Mouse (Mus musculus): ENCODE results near the gene Ppp1r12b.

Gene Ppp1r12b

DNA sequence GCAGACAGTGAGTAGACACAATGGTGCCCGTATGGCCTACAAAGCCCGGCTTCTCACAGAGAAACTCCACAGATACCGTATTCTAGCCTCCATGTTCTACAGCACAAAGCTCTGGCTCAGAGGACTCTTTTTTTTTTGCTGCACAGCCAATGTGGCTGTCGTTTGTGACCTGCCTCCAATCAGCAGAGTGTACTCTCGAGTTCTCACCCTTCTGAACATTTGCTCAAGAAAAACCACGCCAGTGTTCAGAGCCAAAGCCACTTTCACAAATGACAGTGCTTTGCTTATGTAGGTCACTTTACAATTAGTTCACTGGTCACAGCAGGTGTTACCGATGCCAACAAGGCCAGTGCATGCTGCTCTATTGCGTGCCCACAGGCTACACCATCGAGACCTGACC is 107.9 kb downstream of the Ppp1r12b start:
- peak; percentile 95 for DNase-seq

DNA sequence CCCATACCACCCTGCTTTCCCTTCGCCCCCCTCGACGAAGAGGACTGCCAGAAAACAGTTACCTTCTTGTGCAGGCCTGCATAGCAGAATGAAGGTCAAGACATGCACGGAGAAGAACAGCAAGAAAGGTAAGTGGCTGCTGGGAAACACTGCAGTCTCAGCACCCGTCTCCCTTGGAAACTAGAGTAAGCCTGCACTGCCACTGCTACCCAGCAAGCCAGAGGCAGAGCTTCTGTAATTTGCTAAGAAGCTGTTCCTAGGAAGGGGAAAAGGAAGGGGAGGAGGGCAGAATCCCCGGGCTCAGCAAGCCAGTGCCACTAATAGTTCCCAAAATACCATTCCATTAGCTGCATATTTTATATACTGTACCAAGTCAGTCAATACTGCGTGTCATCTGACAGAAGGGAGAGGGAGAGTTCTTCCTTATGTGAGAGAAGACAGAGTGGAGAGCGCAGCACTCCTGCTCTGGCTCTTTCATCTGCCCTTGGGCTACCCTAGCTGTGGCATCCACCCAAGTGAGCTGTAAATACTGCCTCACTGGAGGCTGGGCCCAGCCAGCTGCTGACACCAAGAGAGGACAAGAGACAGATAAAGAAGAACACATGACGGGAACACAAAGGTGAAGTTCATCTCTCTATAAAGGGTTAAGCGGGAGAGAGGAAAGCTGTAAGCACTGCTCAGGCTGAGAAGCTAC is 109.3 kb downstream of the Ppp1r12b start:
- peak; percentile 45 for DNase-seq

DNA sequence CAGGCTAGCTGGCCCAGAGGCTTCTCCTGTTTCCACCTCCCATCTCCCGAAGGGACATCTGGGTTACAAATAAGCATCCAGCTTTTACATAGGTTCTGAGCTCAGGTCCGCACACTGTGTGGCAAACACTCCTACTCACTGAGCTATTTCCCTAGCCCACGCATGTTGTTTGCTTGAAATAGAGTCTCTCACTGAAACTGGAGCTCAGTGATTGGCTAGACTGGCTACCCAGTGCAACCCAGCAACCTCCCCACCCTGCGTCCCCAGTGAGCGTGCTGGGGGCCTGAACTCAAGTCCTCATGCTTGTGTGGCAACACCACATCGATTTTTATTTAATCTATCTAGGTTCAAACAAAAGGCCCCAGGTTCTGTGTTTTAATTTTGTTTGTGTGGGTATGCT is 112.4 kb downstream of the Ppp1r12b start:
- DNase-seq, result no peak

DNA sequence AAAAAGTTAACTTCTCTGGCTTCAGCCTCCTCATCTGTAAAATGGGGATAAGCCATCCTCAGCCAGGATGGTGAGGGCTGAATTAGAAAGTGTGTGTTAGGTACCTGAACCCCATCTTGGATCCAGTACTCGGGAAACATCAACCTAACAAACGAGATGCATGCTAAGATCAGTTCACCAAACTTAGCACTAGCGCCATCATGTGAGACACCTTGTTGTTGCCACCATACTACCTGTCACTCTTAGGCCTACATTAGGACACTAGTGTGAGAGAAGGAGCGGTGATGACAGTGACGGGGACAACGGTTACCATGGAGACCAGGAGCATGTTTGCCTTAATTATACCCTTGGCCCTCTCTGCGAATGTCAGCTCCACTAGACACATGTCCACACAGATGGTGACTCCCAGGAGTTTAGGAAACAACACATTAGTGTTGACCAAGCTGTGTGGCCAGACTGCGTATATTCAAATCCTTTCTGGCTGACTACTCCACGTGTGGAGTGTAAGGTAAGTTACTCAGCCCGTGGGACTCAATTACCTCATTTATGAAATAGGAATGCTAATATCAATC is 118.7 kb downstream of the Ppp1r12b start:
- DNase-seq, result peak; percentile 37

DNA sequence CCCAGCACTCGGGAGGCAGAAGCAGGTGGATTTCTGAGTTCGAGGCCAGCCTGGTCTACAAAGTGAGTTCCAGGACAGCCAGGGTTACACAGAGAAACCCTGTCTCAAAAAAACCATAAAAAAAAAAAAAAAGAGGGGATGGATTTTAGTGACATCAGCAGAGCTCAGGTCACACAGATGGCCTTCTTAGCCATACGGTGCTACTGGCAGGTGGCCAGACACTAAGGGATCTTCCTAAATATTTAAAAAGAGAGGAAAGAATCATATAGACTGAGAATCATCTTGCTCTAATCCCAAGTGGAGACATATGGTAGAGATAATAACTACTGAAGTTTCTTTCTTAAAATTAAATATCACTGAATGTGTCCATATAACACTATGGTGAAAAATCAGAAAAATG is 124.9 kb downstream of the Ppp1r12b start:
- peak; percentile 53 for DNase-seq

DNA sequence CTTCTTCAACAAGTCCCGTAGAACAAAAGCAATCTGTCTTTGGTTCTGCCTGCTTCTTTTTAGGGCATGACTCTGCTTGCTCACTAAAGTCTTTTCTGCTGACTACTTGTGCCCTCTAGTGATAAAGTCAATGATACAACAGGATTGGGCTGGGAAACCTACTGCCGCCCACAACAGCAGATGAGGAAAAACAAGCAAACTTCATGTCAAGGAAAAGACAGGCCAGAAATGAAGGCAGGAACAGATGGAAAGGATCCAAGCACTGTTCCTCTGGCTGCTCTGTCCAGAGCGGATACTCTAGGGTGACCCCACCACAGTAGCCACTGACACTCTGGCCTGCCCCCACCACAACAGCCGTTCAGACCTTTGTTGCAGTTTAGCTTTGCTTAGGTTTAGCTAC is 126.1 kb downstream of the Ppp1r12b start:
- peak; percentile 39 for DNase-seq

DNA sequence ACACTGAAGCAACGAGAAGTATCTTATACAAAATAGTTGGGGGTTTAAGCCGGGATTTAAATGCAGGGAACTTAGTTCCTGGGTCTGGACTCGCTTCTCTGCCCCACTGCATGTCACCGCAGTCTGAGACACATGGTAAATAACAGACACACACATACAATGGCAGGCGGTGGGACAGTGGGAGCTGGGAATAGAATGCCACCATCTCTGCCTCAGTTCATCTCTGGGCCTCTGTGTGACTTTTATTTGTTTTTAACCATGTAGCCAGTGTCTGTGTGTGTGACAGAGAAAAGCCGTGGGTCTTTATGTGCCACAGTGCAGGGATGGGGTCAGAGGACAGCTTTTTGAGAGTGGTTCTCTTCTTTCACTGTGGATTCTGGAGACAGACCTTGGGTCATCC is 130.8 kb downstream of the Ppp1r12b start:
- no peak for DNase-seq

DNA sequence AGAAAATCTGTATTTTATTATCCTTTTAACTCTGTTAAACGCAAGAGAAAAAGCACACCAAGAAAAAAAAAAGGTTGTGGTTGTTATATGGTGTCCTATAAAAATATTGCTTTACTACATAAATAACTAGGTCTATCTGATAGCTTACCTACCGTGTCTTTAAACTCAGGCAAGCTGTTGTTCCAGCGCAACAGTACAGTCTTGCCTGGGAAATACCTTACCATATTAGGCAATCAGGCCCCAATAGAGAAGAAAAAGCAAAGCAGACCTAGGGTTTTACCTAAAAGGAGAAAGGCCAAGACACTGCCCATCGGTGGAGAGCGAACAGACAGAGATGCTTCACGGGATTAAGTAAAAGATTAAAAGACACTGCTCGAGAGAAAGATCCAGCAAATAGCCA is 131.9 kb downstream of the Ppp1r12b start:
- no peak for DNase-seq

DNA sequence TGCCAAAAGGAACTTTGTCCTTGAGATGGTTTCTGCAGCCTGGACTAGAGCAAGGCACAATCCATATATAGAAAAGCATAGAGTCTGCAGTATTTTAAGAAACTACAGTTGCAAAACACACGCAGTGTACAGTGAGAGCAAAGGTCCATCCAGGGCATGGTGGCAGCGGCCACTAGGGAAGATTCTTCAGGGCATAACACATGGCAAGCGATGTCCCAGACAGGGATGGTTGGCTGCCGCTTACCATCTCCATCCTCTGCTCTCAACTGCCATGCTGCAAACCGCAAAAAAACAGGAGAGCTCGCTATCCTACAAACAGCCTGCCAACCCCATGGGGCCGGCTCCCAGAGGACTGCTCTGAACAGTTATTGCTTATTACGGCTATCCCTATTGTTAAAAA is 132.4 kb downstream of the Ppp1r12b start:
- no peak for DNase-seq

DNA sequence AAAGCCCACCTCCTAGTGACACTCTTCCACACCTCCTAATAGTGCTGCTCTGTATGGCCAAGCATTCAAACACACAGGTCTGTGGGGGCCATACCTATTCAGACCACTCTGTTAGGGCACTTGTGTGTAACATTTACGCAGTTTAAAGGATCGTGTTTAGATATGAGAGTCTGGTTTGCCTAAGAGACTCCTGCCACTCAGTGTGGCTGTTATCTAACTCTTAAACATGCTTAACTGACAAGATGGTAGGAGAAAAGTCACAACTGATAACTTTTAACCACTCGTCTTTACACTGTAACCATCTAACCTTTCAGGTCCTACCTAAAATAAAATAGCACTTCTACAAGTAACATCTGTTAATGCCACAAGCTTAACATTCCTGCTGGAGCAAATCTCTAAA is 134.9 kb downstream of the Ppp1r12b start:
- no peak for DNase-seq

DNA sequence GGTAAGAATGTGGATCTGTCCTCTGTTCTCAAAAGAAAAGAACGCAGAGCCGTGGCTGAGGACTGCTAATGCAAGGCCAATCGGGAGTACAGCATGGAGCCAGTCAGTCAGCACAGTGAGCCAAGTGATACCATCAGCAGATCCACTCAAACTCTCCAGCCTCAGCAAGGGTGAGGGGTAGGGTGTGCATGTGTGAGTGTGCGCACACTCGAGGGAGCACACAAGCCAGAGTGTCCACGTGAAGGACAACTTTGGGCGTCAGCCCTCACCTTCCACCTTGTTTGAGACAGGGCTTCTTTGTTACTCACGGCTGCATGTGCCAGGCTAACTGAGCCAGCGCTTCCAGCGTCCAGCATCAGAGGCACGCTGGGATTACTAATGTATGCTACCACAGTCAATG is 136.5 kb downstream of the Ppp1r12b start:
- no peak for DNase-seq

DNA sequence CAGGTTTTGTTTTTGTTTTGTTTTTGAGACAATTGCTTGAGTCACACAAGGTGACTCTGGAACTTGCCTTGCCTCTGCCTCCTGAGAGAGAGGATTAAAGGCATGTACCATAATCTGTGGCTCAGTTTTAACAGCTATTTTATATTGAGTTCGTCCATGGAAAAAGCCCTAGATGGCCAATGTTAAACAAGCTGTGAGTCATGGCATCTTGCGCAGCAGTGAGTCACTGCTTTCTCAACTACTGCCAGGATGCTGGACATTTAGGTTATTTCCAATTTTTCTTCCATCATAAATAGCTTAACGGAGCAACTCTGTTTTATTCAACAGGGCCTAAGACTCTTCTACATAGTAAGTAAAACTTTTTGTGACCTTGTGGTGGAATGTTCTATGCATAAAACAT is 137.0 kb downstream of the Ppp1r12b start:
- no peak for DNase-seq

DNA sequence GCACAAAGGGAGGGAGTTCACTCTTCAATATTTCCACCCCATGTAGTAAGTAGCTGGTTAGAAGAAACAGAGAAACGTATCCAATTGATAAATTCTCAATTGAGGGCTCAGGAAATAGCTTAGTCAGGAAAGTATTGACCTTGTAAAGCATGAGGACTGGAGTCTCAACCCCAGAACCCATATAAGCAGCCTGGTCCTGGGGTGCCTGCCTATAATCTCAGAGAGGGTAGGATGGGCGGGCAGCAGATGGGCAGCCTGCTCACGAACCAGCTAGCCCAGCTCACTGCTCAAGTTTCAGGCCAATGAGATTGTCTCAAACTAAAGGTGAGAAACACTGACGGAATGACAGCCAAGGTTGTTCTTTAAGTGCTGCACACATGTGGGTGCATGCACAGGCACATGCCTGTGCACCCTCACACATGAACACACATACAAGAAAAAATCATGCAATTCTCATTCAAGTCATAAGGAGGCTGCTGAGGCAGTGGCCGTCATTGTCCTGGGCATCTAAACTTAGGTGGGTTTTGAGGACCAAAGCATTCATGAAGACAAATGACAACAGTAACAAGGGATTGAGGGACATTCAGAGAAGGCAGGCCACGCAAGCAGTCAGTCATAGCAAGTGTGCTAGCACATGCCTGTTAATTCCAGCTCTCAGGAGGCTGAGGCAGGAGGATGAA is 137.7 kb downstream of the Ppp1r12b start:
- no peak for DNase-seq

DNA sequence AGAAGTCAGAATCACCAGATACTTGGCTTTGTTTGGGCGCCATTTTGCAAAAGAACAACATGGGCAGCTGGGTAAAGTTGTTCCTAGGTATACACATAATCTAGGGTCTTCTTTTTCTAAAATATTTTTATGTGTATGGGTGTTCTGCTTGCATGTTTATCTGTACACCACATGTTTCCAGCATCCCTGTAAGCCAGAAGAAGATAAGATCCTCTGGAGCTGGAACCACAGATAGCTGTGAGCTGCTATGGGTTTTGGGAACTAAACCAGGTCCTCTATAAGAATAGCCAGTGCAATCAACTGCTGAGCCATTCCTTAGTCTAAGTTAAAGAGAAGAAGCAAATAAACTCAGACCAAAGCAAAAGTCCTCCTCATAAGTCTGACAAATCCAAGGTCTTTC is 138.6 kb downstream of the Ppp1r12b start:
- no peak for DNase-seq

DNA sequence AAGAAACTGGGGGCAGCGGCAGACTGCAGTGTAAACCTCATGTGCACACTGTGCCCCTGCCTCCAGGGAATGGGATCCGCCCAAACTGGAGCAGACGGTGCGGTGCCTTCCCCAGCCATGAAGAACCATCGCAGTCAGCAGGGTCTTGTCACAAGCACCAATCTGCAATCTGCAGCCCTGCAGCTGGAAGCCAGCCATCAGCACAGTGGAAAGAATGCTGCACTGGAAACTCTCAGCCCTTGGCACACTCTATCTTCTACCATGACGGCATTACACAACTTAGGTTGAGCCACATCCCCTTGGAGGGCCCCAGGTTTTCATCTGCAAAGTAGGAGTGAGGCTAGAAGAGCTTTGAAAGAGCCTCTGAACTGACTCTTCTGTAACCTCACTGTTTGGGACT is 139.1 kb downstream of the Ppp1r12b start:
- no peak for DNase-seq

DNA sequence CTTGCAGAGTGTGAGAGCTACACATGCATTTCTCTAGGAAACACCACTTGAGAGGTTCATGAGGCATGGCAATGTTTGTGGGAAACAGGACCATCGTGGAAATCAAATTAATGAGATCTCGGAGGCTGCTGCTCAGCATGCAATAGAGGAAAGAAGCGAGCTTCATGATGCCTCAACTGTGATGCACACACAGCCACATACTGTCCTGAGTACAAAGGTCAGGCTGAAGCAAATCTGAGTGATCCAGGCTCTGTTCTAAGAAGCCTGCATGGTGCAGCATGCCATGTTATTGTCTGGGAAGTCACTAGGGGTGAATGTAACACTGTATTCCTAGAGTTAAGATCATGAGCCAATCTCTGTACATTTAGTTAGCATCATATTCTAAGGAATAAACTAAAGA is 140.0 kb downstream of the Ppp1r12b start:
- no peak for DNase-seq

DNA sequence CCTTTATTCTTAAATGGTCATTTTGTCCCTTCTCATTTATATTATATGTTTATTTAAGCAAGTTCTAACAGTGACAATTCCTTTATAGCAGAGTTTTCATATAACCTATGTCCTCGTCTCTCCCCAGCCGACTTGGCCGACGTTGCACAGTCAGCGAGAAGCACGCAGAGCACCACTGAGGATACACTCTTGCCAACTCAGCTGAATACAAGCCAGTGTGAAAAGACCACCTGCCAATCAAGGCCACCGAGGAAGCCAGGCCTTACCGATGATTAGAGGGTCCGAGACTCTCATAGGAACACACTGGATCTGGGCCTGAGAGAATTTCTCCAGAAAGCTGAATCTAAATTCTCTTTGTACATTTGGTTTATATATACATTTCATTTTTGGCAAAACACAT is 150.3 kb downstream of the Ppp1r12b start:
- DNase-seq, result no peak

DNA sequence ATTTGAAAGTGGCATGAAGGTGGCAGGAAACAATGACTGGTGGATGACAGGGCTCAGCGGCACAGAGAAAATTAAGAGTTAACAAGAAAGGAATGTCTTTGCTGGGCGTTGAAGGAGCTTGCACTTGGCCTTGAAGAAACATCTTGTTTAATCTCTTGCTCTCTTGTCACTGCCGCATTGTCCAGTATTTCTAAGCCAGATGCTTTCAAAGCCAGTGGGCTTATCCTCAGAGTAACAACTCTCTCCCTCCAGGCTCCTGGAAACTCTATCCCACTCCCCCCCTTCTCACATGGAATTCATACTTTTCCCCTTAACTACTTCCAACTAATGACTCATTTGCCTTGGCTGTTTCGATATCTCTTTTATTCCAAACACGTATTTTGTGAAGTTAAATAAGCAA is 151.4 kb downstream of the Ppp1r12b start:
- no peak for DNase-seq

DNA sequence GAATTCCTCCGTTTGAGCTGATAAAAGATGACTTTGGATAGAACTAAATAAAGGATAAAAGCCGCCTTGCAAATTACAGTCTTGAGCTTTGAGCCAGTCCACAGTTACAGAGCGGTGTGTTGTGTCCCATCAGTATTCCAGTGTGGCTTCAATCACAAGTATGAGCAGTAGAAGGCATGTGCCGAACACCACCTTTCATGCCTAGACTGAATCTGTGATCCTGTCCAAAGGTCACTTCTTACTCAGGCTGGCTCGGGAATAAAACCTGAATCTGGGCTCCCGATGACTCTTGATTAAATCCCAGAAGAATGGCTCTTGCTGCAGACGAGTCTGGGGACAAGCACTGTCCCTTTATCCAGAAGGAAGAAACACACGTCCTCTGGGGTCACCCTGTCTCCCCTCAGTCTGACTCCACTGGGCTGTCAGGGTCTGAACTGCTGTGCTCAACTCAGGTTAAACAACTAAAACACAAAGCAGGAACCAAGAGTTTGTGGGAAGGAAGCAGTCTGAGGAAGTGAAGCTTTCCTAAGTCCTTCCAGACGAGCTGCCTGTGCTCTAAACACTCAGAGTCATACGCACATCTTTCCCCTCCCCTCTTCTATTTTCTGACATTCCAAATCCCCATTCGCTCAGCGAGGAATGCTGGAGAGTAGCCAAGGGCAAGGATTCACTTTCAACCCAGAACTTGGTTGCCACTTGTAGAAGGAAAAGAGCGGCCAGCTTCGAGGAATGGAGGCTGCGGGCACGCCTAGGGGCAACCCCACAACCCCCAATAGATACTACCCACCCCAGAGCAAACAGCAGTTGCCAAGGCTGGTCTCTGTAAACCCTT is 152.2 kb downstream of the Ppp1r12b start:
- no peak for DNase-seq

DNA sequence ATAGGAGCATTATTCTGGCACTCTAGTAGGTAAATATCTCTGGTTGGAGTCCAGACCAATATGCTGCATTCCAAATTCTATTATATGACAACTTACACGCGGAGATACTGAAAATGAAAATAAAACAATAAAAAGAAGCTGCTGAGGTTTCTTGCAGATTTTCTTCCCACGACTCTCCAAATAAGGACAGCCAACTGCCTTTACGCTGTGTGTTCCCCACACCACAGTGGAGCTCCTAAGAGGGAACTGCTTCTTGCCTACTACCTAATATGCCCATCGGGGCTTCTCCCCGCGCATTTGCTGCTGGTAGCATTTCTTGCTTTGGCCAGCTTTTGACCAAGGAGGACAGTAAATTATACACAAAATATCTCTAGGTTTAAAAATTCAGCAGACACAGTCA is 154.0 kb downstream of the Ppp1r12b start:
- no peak for DNase-seq

DNA sequence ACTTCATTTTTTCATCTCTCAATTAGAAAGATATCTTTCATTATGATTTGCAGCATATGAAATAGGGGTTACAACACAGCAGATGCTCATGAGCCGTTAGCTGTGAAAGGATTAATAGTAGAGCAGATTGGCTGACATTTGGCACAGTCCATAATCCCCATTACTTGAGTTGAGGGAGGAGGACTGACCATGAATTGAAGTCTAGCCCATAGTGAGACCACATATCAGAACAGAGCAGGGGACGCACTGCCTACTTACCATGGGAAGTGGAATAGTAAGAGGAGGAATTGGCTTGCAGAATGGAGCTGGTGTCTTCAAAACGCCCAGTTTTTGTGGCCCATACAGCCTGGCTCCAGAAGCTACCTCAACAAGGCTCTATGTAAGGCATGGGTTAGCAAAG is 159.2 kb downstream of the Ppp1r12b start:
- DNase-seq, result no peak

DNA sequence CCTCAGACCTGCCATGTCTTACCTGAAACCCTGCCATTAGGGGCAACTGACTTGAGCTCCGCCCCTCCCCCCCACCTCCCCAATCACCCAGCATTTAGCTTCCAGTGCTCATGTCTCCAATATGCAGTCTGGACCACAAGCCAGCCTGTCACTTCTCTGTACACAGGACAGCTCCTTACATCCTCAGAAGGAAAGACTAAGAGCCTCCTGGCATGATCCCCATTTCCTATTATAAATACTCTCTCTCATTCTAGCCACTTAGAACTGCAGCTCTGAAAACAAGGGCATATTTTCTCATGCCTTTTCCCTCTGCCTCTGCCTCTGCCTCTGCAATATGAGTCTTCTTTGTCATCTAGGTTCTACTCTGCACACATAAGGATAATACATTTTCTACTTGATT is 159.7 kb downstream of the Ppp1r12b start:
- no peak for DNase-seq

DNA sequence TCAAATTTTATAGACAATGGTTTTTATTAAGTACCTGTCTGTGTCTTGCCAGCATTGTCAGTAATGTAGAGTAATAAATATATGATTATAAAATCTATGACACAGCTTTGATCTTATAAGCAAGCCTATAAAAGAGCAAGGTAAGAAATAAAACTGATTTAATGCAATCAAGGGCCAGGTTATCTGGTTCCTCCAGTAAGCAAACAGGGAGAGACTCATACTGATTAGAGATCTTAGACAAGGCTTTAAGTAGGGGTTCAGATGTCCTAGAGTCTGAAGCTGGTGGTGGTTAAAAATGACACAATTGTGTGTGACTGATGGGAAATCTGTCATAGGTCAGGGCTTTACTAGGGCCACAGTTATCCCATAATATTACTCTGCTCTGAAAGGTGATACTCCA is 164.3 kb downstream of the Ppp1r12b start:
- DNase-seq, result no peak
